ENCODE assay signal across 19 mouse cellular contexts in the genomic region with DNA sequence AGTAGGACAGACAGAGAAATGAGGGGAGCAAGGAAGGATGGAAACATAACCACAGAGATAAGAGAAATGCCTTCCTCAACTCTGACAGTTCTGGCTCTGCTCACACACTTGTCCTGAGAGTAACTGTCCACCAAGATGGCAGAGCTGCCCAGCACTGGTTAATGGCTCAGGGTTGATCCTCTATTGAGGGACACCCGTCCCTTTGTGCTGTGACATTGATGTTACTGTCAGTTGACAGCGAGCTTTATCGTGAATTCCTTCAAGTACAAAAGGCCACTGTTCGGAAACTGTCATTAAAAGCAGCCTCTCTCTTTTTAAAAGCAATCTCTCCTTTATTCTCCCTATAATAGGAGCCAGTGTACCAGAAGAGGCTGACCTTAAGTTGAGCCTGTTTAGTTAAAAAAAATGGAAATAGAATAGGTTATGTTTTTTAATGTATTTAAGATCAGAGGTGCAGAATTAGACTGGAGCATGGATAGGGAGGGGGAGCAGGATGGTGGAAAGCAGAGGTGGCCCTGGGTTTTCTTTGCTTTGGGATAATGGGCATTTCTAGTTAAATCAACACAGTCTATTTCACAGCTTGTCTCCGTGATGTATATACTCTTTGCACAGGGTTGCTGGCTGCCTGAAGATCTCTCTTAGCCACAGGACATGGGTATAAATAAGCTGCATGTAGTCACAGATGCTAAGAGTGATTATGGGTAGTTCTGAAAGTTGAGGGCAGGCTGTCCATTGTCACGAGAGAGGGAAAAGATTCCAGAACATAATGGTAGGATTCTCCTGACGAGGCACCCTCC.
A peak's percentile ranks its signal among the peaks of the same experiment; 100 is the strongest.
DNase-seq lines count a peak whose midpoint lies in the region; ATAC-seq and TF ChIP-seq lines count a peak whose summit lies in the region.
"Had no signal": no experiment of that assay in that cellular context is flagged by ENCODE, and none has a peak within 500 bp of the region (broad histone marks: within the 10 kb centered on the region; RNA-seq: fewer than 3 reads in every experiment).

No protein-coding gene starts in this region.

- no peak overlapping the region for H3K4me2 ChIP-seq in hindbrain, embryonic 11.5 days (replicated peaks; ENCODE audit: low read depth, low read length)
- no peak overlapping the region for H3K4me2 ChIP-seq in hindbrain, embryonic 14.5 days (replicated peaks)
- no peak overlapping the region for H3K4me2 ChIP-seq in liver, embryonic 14.5 days (ENCODE audit: low read depth)
- H3K4me2 ChIP-seq: heart, embryonic 11.5 days; hindbrain, embryonic 15.5 days; intestine, embryonic 15.5 days had no signal

- no peak for ATAC-seq in hindbrain, embryonic 11.5 days (ENCODE audit: low FRiP score)
- no peak for ATAC-seq in hindbrain, embryonic 14.5 days (ENCODE audit: low FRiP score)
- ATAC-seq in liver, embryonic 14.5 days (ENCODE audit: insufficient read depth): no peak
- ATAC-seq: intestine, embryonic 15.5 days had no signal

- H3K27me3 ChIP-seq in hindbrain, embryonic 11.5 days (ENCODE audit: control insufficient read depth, insufficient read depth, low read length): no peaks in the 10 kb centered on the region
- no peaks in the 10 kb centered on the region for H3K27me3 ChIP-seq in hindbrain, embryonic 14.5 days (ENCODE audit: control insufficient read depth, insufficient read depth, low read length)
- no peaks in the 10 kb centered on the region for H3K27me3 ChIP-seq in liver, embryonic 14.5 days (ENCODE audit: control insufficient read depth, insufficient read depth, low read length)
- H3K27me3 ChIP-seq: hindbrain, embryonic 15.5 days; intestine, embryonic 15.5 days; megakaryocyte, embryonic 14.5 days had no signal

- H3K9ac ChIP-seq in hindbrain, embryonic 11.5 days (ENCODE audit: low read depth, low read length): no peak overlapping the region
- no peak overlapping the region for H3K9ac ChIP-seq in hindbrain, embryonic 14.5 days
- no peak overlapping the region for H3K9ac ChIP-seq in liver, embryonic 14.5 days (replicated peaks)
- H3K9ac ChIP-seq: hindbrain, embryonic 15.5 days; intestine, embryonic 15.5 days had no signal

- H3K9me3 ChIP-seq in hindbrain, embryonic 11.5 days (ENCODE audit: control insufficient read depth, low read length): no peaks in the 10 kb centered on the region
- H3K9me3 ChIP-seq in hindbrain, embryonic 14.5 days (ENCODE audit: control insufficient read depth, low read length): no peaks in the 10 kb centered on the region
- H3K9me3 ChIP-seq in liver, embryonic 14.5 days (ENCODE audit: control insufficient read depth, low read length): no peaks in the 10 kb centered on the region
- H3K9me3 ChIP-seq: hindbrain, embryonic 15.5 days; intestine, embryonic 15.5 days; megakaryocyte, embryonic 14.5 days had no signal

- no peak overlapping the region for H3K27ac ChIP-seq in hindbrain, embryonic 11.5 days (ENCODE audit: low read depth, low read length)
- H3K27ac ChIP-seq in hindbrain, embryonic 14.5 days: no peak overlapping the region
- H3K27ac ChIP-seq in liver, embryonic 14.5 days: peak overlapping the region; percentile 95
- H3K27ac ChIP-seq: hindbrain, embryonic 15.5 days; intestine, embryonic 15.5 days had no signal

- peaks cover 3% of the 10 kb centered on the region; the same call in 1 of the 2 replicates for H3K4me1 ChIP-seq in hindbrain, embryonic 11.5 days (replicated peaks; ENCODE audit: control insufficient read depth, insufficient read depth, low read length)
- peaks cover 4% of the 10 kb centered on the region; the same call in 1 of the 2 replicates for H3K4me1 ChIP-seq in hindbrain, embryonic 14.5 days (replicated peaks; ENCODE audit: control insufficient read depth, insufficient read depth, low read length)
- peaks cover 37 to 72% of the 10 kb centered on the region in 2 experiments for H3K4me1 ChIP-seq in liver, embryonic 14.5 days (replicated peaks; ENCODE audit: control insufficient read depth in 2 of 2, insufficient read depth in 2 of 2, low read length in 1 of 2)
- H3K4me1 ChIP-seq: hindbrain, embryonic 15.5 days; intestine, embryonic 15.5 days had no signal

- WGBS in hindbrain, embryonic 11.5 days: 34% methylated on average over 7 of the region's 7 CpGs
- 20% methylated on average over 7 of the region's 7 CpGs for WGBS in hindbrain, embryonic 14.5 days
- WGBS in liver, embryonic 14.5 days (ENCODE audit: insufficient replicate concordance): 59% methylated on average over 7 of the region's 7 CpGs

- no peaks in the 10 kb centered on the region for H3K36me3 ChIP-seq in hindbrain, embryonic 11.5 days (ENCODE audit: control insufficient read depth, insufficient read depth, low read length)
- no peaks in the 10 kb centered on the region for H3K36me3 ChIP-seq in hindbrain, embryonic 14.5 days (replicated peaks; ENCODE audit: control insufficient read depth, insufficient read depth)
- no peaks in the 10 kb centered on the region for H3K36me3 ChIP-seq in liver, embryonic 14.5 days (replicated peaks; ENCODE audit: control insufficient read depth, insufficient read depth, low read depth)
- H3K36me3 ChIP-seq: hindbrain, embryonic 15.5 days; intestine, embryonic 15.5 days had no signal

- H3K4me3 ChIP-seq in hindbrain, embryonic 11.5 days (ENCODE audit: low read depth, low read length): no peak overlapping the region
- H3K4me3 ChIP-seq in hindbrain, embryonic 14.5 days (replicated peaks; ENCODE audit: low read length): no peak overlapping the region
- no peak overlapping the region for H3K4me3 ChIP-seq in liver, embryonic 14.5 days (ENCODE audit: insufficient read depth in 1 of 2, low read depth in 2 of 2, low read length in 2 of 2)
- H3K4me3 ChIP-seq: hindbrain, embryonic 15.5 days; intestine, embryonic 15.5 days; megakaryocyte, embryonic 14.5 days; myocyte had no signal

- TF ChIP-seq CTCF in liver, embryonic 14.5 days (IDR thresholded peaks at IDR 0.05; ENCODE audit: low read depth): no peak

- peak; percentile 56 for DNase-seq in embryo, embryonic 10 days (ENCODE audit: low spot score)
- DNase-seq in embryo, embryonic 9.5 days (ENCODE audit: extremely low spot score): no peak
- peak; percentile 8 for DNase-seq in hindbrain, embryonic 11.5 days (ENCODE audit: low spot score)
- no peak for DNase-seq in hindbrain, embryonic 14.5 days (ENCODE audit: low spot score)
- no peak for DNase-seq in liver, embryonic 14.5 days (ENCODE audit: low read depth in 3 of 3, low spot score in 3 of 3)
- DNase-seq in retina, postnatal 1 day: peak; percentile 67
- DNase-seq in adrenal gland, adult 2 months: no peak
- DNase-seq in right cerebral cortex, postnatal 10 days (ENCODE audit: low spot score in 2 of 2): no peak
- DNase-seq: adrenal gland, adult 8-10 months; cerebellum, adult 9-11 months; heart, postnatal 10 days; lung, adult 18-20 months; right cerebral cortex, postnatal 25 days; thymus, adult 2 months had no signal

- TF ChIP-seq EP300 in liver, embryonic 14.5 days (IDR thresholded peaks at IDR 0.05; ENCODE audit: low read depth): no peak

Comparison
In these comparisons a context has a peak if more than half of its experiments do, and no peak if none do; other contexts are left out.
1. DNase-seq: peak in embryo, embryonic 10 days (single experiment), hindbrain, embryonic 11.5 days (single experiment) and retina, postnatal 1 day (single experiment); none in embryo, embryonic 9.5 days (single experiment), hindbrain, embryonic 14.5 days (single experiment), liver, embryonic 14.5 days (0 of 3), adrenal gland, adult 2 months (single experiment) and right cerebral cortex, postnatal 10 days (0 of 2).